Mouse (Mus musculus) heart, embryonic 14.5 days (tissue): Measurements from ENCODE around the gene Ccdc154. TPM values are rescaled to one million over a fixed set of nuclear protein-coding genes. Genes with fewer than 3 reads are reported as not detected.

Experiments
- ATAC-seq: fragments of 200-750 bp; cut with Nextera tagmentation; 2 replicates; pipeline ENCODE4 v1.8.0; 2017; ENCODE audit warnings: low read depth, moderate TSS enrichment; ENCODE audit not compliant: insufficient number of reproducible peaks, insufficient read depth, low FRiP score
- H3K27ac ChIP-seq, 2 experiments: fragments of 200-500 bp in 1 of 2; fragments of 300-500 bp in 1 of 2; sonication (generic) in 1 of 2; replicated peaks in 1 of 2; 2 replicates each; pipeline ENCODE4 v1.5.1; 2012 to 2014; ENCODE audit warnings: low read depth in 2 of 2, low read length in 2 of 2, control low read depth in 1 of 2, mild to moderate bottlenecking in 1 of 2, mixed read lengths in 1 of 2; ENCODE audit not compliant: control insufficient read depth in 1 of 2, insufficient read depth in 1 of 2
- H3K27me3 ChIP-seq: fragments of 300-500 bp; sonication (generic); 2 replicates; pipeline ENCODE4 v1.6.1; 2014; ENCODE audit warnings: mild to moderate bottlenecking, low read length, control low read depth; ENCODE audit not compliant: control insufficient read depth, insufficient read depth
- H3K36me3 ChIP-seq: fragments of 300-500 bp; sonication (generic); 2 replicates; pipeline ENCODE4 v1.6.1; 2014; ENCODE audit warnings: mild to moderate bottlenecking, control low read depth, low read length, mixed read lengths; ENCODE audit not compliant: control insufficient read depth, insufficient read depth
- H3K4me1 ChIP-seq, 2 experiments: fragments of 200-500 bp in 1 of 2; fragments of 300-500 bp in 1 of 2; sonication (generic) in 1 of 2; 2 replicates each; pipeline ENCODE4 v1.6.1; 2012 to 2014; ENCODE audit warnings: low read length in 2 of 2, control low read depth in 1 of 2, mixed read lengths in 1 of 2; ENCODE audit not compliant: control insufficient read depth in 2 of 2, insufficient read depth in 2 of 2
- H3K4me2 ChIP-seq: fragments of 300-500 bp; sonication (generic); 2 replicates; pipeline ENCODE4 v1.6.1; 2014; ENCODE audit warnings: mild to moderate bottlenecking, low read length
- H3K4me3 ChIP-seq, 2 experiments: fragments of 200-500 bp in 1 of 2; fragments of 300-500 bp in 1 of 2; sonication (generic) in 1 of 2; 2 replicates each; pipeline ENCODE4 v1.5.1; 2012 to 2014; ENCODE audit warnings: low read length in 2 of 2, mild to moderate bottlenecking in 2 of 2, control low read depth in 1 of 2, low read depth in 1 of 2, moderate library complexity in 1 of 2; ENCODE audit not compliant: control insufficient read depth in 1 of 2, insufficient read depth in 1 of 2
- H3K9ac ChIP-seq: fragments of 300-500 bp; sonication (generic); 2 replicates; pipeline ENCODE4 v1.6.1; 2014; ENCODE audit warnings: mild to moderate bottlenecking, low read length
- H3K9me3 ChIP-seq: fragments of 300-500 bp; sonication (generic); 2 replicates; pipeline ENCODE4 v1.6.1; 2016; ENCODE audit warnings: low read length, control low read depth; ENCODE audit not compliant: control insufficient read depth
- WGBS: fragments of 180-500 bp; shearing (Covaris S2); extraction: QIAGEN DNeasy Blood & Tissue Kit; methylation state at CpG from one replicate; pipeline ENCODE4 v1.1.7; 2014; 5-methylcytosine and 5-hydroxymethylcytosine counted together
- polyA plus RNA-seq: library from polyadenylated mRNA; unstranded; fragments of >200 nt; fragmentation: Nextera tagmentation; extraction: Ambion mirVana; gene quantifications from 2 replicates; pipeline ENCODE4 v1.2.1, GENCODE M21; 2014

Gene Ccdc154
- polyA plus RNA-seq, 1 experiment from 2014 or later: not detected

- Histone ChIP-seq H3K4me1 (no peaks in the 10 kb centered on the region), H3K4me2 (no peak overlapping the region), H3K27me3 (no peaks in the 10 kb centered on the region), H3K9me3 (no peaks in the 10 kb centered on the region), H3K27ac (no peak overlapping the region), H3K36me3 (peaks cover 21% of the 10 kb centered on the region), H3K9ac (no peak overlapping the region), H3K4me3 (no peak overlapping the region)
- no peak for ATAC-seq
- 74% methylated on average over 3 of the region's 3 CpGs for WGBS
Measured at GRCm38 (mm10) chr17:25164770-25165169, 2.5 kb downstream of the Ccdc154 start.

GRCm38 (mm10) chr17:25165970-25166671 is 3.9 kb downstream of the Ccdc154 start:
- no peaks in the 10 kb centered on the region for H3K4me1 ChIP-seq
- 46% methylated on average over 6 of the region's 6 CpGs for WGBS
- no peak overlapping the region for H3K4me2 ChIP-seq
- no peak overlapping the region for H3K27ac ChIP-seq
- no peak for ATAC-seq
- no peaks in the 10 kb centered on the region for H3K9me3 ChIP-seq
- no peak overlapping the region for H3K4me3 ChIP-seq
- H3K9ac ChIP-seq: no peak overlapping the region
- no peaks in the 10 kb centered on the region for H3K27me3 ChIP-seq
- H3K36me3 ChIP-seq: peaks cover 7% of the 10 kb centered on the region

GRCm38 (mm10) chr17:25169706-25170105 is 7.4 kb downstream of the Ccdc154 start:
- 66% methylated on average over 2 of the region's 2 CpGs for WGBS
- no peak overlapping the region for H3K9ac ChIP-seq

GRCm38 (mm10) chr17:25172558-25172957 is 10.3 kb downstream of the Ccdc154 start:
- 85% methylated on average over 3 of the region's 3 CpGs for WGBS
- Histone ChIP-seq H3K4me1 (peaks cover 5 to 8% of the 10 kb centered on the region in 2 experiments; a peak in 1 of 4 replicates), H3K9ac (no peak overlapping the region), H3K4me3 (no peak overlapping the region), H3K27ac (no peak overlapping the region), H3K36me3 (no peaks in the 10 kb centered on the region), H3K9me3 (no peaks in the 10 kb centered on the region), H3K4me2 (no peak overlapping the region), H3K27me3 (no peaks in the 10 kb centered on the region; the same call in 1 of the 2 replicates)
- ATAC-seq: no peak

More at GRCm38 (mm10) chr17:25169706-25170105, 7.4 kb downstream of the Ccdc154 start:
- no peak overlapping the region for H3K4me3 ChIP-seq
- H3K27ac ChIP-seq: no peak overlapping the region
- no peak for ATAC-seq
- no peaks in the 10 kb centered on the region for H3K9me3 ChIP-seq
- peaks cover 5 to 8% of the 10 kb centered on the region in 2 experiments; a peak in 1 of 4 replicates for H3K4me1 ChIP-seq
- no peaks in the 10 kb centered on the region for H3K27me3 ChIP-seq
- H3K36me3 ChIP-seq: no peaks in the 10 kb centered on the region
- no peak overlapping the region for H3K4me2 ChIP-seq

- Histone ChIP-seq H3K4me1 (peaks cover 5 to 8% of the 10 kb centered on the region in 2 experiments; a peak in 1 of 4 replicates), H3K4me2 (no peak within 1 kb of the TSS), H3K36me3 (no peaks in the 10 kb centered on the region), H3K4me3 (no peak within 1 kb of the TSS), H3K9me3 (no peaks in the 10 kb centered on the region), H3K9ac (no peak within 1 kb of the TSS), H3K27me3 (no peaks in the 10 kb centered on the region; the same call in 1 of the 2 replicates), H3K27ac (no peak within 1 kb of the TSS)
- no peak for ATAC-seq
- WGBS: 63% methylated on average over 9 of the region's 9 CpGs
Measured at GRCm38 (mm10) chr17:25175411-25175810, 13.2 kb downstream of the Ccdc154 start, which contains the start of gene Gm38655. Gene Gm38655 (minus strand): TSS chr17:25175471.

DNA sequence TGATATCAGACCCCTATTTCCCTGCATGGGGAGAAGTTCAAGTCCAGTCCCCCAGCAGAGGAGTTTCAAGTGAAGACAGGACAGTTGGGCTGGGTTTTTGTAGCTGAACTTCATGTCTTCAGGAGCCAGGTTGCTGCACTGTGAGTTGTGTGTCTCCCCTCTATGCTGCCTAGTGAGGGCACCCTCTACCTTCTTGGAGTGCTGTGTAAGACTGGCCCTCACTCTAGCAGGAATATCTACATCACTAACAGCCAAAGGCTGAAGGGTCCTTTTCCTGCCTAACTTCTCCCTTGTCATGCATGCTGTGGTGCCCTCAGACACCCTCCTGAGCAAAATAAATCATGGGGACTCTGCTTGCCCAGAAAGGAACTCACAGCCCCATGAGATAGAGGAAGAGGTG is 21.0 kb downstream of the Ccdc154 start:
- H3K9ac ChIP-seq: no peak overlapping the region
- ATAC-seq: no peak
- H3K36me3 ChIP-seq: no peaks in the 10 kb centered on the region
- no peaks in the 10 kb centered on the region for H3K9me3 ChIP-seq
- no peak overlapping the region for H3K27ac ChIP-seq
- H3K27me3 ChIP-seq: peaks cover 9% of the 10 kb centered on the region; the same call in 1 of the 2 replicates
- H3K4me2 ChIP-seq: peak overlapping the region; percentile 99
- peaks cover 8 to 24% of the 10 kb centered on the region in 2 experiments for H3K4me1 ChIP-seq
- H3K4me3 ChIP-seq: no peak overlapping the region

DNA sequence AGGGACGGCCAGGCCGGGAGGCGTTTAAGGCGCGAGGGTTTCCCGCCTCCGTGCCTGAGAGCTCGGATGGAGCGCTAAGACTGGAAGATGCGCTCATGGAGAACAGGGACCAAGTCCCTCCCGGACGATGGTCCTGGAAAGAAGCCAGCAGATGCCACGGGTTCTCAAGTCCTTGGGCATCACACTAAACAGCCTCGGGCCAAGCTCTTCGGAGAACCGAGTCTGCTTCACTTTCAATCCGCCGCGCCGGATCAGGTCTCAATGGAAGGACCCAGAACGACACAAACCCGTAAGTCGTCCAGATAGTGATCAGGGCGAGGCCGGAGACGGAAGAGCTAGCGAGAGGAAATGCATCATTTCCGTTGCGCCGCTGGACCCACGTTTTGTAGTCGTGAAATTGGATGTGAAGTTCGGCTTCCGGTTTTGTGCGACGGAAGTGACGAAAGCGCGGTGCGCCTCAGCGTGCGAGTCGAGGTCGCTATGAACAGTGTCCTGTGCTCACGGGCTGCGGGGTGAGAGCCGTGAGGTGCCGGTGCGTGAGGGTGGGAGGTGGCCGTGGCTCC is 21.9 kb downstream of the Ccdc154 start, which contains the start of gene BC003965:
Gene BC003965, plus strand, starts transcription at position 426 of the 563 bp plus-strand sequence.
- Histone ChIP-seq H3K27me3 (peaks cover 9% of the 10 kb centered on the region; the same call in 1 of the 2 replicates), H3K4me1 (peaks cover 8 to 25% of the 10 kb centered on the region in 2 experiments), H3K9me3 (no peaks in the 10 kb centered on the region), H3K9ac (peak within 1 kb of the TSS; percentile 83), H3K36me3 (no peaks in the 10 kb centered on the region), H3K4me3 (peak within 1 kb of the TSS; percentile 87 to 96), H3K4me2 (peak within 1 kb of the TSS; percentile 99), H3K27ac (peak within 1 kb of the TSS; percentile 68 to 87)
- peak; percentile 78 for ATAC-seq
- WGBS: under 1% methylated on average over 50 of the region's 50 CpGs
